Mouse (Mus musculus) spleen, adult 2 months (tissue): ENCODE results near the gene Gdpd4.

ENCODE experiments used
- CTCF ChIP-seq: fragments of 200-500 bp; IDR thresholded peaks from 2 replicates; pipeline ENCODE4 v1.5.1; 2011; ENCODE audit warnings: mild to moderate bottlenecking, inconsistent platforms; ENCODE audit not compliant: insufficient read depth, insufficient read length, insufficient replicate concordance; ENCODE audit errors: extremely low read depth
- POLR2A ChIP-seq: fragments of 200-500 bp; IDR thresholded peaks from 2 replicates; pipeline ENCODE4 v1.6.1; 2011; ENCODE audit warnings: low read depth, low read length, inconsistent platforms

DNA sequence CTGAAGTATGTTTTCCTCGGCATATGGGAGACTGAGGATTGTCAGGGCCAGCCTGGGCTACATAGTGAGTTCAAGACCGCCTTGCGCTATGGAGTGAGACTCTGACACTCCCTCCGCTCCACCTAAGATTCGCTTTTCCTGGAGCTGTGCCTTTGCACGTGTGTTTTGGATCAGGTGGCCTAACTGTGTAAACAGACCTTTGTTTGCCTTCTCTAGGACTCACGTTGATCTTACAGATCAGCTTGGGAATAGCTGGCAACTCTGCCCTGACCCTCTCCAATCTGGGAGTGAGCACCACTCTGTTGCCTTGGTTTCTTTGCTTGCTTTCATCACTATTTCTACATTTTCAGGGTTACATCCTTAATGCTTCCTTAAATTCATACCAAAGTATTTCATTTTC lies 82.9 kb downstream of the Gdpd4 start:
- no peak for TF ChIP-seq CTCF
- TF ChIP-seq POLR2A = no peak
